Mouse (Mus musculus) thymus, adult 2 months (tissue): ENCODE measurements around the gene Serpinb9b. TPM values are rescaled to one million over a fixed set of nuclear protein-coding genes. Genes with fewer than 3 reads are reported as not detected.
A peak's percentile ranks its signal among the peaks of the same experiment; 100 is the strongest.

Source experiments
- DNase-seq: peaks from one replicate; pipeline ENCODE4 v3.0.0; 2021
- H3K27ac ChIP-seq: fragments of 200-500 bp; 2 replicates; pipeline ENCODE4 v1.5.1; 2012; ENCODE audit warnings: low read length, control low read depth; ENCODE audit not compliant: control insufficient read depth, insufficient read depth
- H3K27me3 ChIP-seq: fragments of 200-500 bp; 2 replicates; pipeline ENCODE4 v1.6.1; 2012; ENCODE audit warnings: mild to moderate bottlenecking, low read length, moderate library complexity, mixed read lengths; ENCODE audit not compliant: control insufficient read depth, insufficient read depth
- H3K36me3 ChIP-seq: fragments of 200-500 bp; 2 replicates; pipeline ENCODE4 v1.6.1; 2012; ENCODE audit warnings: mild to moderate bottlenecking, low read length, moderate library complexity; ENCODE audit not compliant: control insufficient read depth, insufficient read depth
- H3K4me1 ChIP-seq: fragments of 200-500 bp; replicated peaks from 2 replicates; pipeline ENCODE4 v1.6.1; 2012; ENCODE audit warnings: low read length; ENCODE audit not compliant: control insufficient read depth, insufficient read depth
- H3K4me3 ChIP-seq: fragments of 200-500 bp; 2 replicates; pipeline ENCODE4 v1.5.1; 2012; ENCODE audit warnings: mild to moderate bottlenecking, low read length, control low read depth, moderate library complexity; ENCODE audit not compliant: control insufficient read depth, insufficient read depth
- CTCF ChIP-seq: fragments of 200-500 bp; IDR thresholded peaks from 2 replicates; pipeline ENCODE4 v1.5.1; 2012; ENCODE audit warnings: mild to moderate bottlenecking, control low read depth, low read length, moderate library complexity, borderline replicate concordance; ENCODE audit not compliant: control insufficient read depth, poor library complexity, insufficient read depth; ENCODE audit errors: extremely low read depth
- POLR2A ChIP-seq: fragments of 200-500 bp; IDR thresholded peaks from 2 replicates; pipeline ENCODE4 v1.6.1; 2012; ENCODE audit warnings: mild to moderate bottlenecking, low read length, control low read depth, moderate library complexity; ENCODE audit not compliant: control insufficient read depth, poor library complexity, insufficient read depth; ENCODE audit errors: extremely low read depth
- WGBS: fragments of 180-500 bp; shearing (Covaris S2); methylation state at CpG from one replicate; pipeline ENCODE4 v1.1.7; 2018; 5-methylcytosine and 5-hydroxymethylcytosine counted together
- polyA plus RNA-seq: library from polyadenylated mRNA; depleted of rRNA; stranded (reverse); fragments of >200 nt; gene quantifications from 2 replicates; pipeline ENCODE4 v1.2.3, GENCODE M21; 2012

The Serpinb9b gene
- polyA plus RNA-seq, 1 experiment = 0.34 TPM

DNA sequence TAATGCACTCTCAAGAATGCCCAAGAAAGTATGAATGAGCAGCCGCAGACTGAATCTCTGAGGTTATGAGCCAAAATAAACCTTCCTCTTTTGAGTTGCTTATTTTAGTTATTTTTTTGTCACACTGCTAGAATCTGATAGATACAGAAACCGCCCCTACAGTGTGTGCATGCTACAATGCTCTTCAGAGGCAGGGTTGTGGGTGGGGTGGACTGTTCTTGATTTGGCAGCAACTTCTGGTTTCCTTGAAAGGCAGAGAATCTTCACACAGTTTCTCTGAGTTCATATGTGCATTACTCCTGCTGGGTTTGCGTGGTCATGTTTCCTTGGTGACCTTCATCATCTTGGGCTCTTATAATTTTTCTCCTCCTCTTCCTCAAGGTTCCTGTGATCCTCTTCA lies 40.9 kb downstream of the Serpinb9b start:
- no peaks in the 10 kb centered on the region for H3K27me3 ChIP-seq
- H3K27ac ChIP-seq = no peak overlapping the region
- no peaks in the 10 kb centered on the region for H3K36me3 ChIP-seq
- TF ChIP-seq CTCF (no peak), POLR2A (no peak)
- no peak for DNase-seq
- H3K4me3 ChIP-seq = no peak overlapping the region
- 83% methylated on average over 3 of the region's 3 CpGs for WGBS
- no peaks in the 10 kb centered on the region for H3K4me1 ChIP-seq

DNA sequence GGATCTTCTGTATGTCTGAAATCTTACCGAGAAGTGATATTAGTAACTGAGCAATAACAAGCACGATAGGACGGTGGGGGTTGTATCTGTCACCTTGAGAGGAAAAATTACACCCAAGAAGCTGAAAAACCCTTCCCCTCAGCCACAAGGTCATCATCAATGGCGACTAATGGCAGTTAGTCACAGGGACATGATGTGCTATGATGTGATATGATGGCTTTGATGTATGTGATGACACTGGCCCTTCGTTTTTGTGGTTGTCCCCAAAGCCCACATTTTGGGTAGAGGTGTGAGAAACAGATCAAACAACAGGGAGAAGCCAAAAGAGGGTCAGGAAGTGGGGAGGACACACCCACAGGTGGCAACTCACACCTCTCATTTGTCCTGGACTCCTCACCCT lies 44.6 kb downstream of the Serpinb9b start:
- H3K27me3 ChIP-seq = no peaks in the 10 kb centered on the region
- H3K36me3 ChIP-seq = no peaks in the 10 kb centered on the region
- TF ChIP-seq CTCF (no peak), POLR2A (no peak)
- no peak for DNase-seq
- H3K4me3 ChIP-seq = no peak overlapping the region
- 70% methylated on average over 5 of the region's 5 CpGs for WGBS
- no peaks in the 10 kb centered on the region for H3K4me1 ChIP-seq
- no peak overlapping the region for H3K27ac ChIP-seq

DNA sequence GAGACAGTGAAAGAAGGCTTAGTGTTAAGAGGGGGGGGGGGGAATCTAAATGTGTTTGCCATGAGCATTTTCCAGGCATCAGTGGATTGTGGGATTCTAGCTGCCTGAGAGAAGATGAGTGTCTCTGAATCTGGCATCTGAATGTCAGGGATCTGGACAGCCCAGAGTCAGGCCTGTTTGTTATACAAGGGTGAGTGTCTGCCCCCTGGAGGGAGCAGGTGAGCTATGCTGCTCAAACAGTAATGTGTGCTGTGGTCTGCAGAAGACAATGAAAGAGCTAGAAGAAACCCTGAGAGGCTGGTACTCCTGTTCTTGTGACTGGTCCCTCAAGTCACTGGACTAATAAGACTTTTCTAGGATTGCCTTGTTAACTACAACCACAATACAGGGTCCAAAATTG lies 46.8 kb downstream of the Serpinb9b start:
- Histone ChIP-seq H3K27ac (no peak overlapping the region), H3K4me3 (no peak overlapping the region), H3K36me3 (no peaks in the 10 kb centered on the region), H3K4me1 (no peaks in the 10 kb centered on the region), H3K27me3 (no peaks in the 10 kb centered on the region)
- DNase-seq = peak; percentile 36
- TF ChIP-seq POLR2A (no peak), CTCF (no peak)

DNA sequence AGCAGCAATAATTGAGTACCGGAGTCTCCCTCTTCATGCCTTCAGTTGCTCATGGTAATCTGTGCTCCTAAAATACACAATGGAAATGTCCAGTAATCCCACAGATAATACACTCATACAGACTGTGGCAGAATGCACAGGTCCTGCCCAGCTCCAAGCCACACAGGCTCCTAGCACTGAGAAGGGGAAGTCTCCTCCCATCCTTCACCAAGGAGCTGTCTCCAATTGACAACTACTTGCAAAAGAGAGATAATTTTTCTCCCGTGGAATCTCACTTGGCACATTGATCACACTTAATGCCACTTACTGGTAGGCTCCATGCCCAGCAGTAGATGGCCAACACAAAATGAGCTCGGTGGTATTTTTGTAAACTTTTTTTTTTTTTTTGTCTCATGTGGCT lies 49.0 kb downstream of the Serpinb9b start:
- no peaks in the 10 kb centered on the region for H3K4me1 ChIP-seq
- H3K27me3 ChIP-seq = no peaks in the 10 kb centered on the region
- TF ChIP-seq CTCF (no peak), POLR2A (no peak)
- H3K36me3 ChIP-seq = no peaks in the 10 kb centered on the region
- 53% methylated on average over 3 of the region's 3 CpGs for WGBS
- no peak for DNase-seq
- H3K4me3 ChIP-seq = no peak overlapping the region
- H3K27ac ChIP-seq = no peak overlapping the region

DNA sequence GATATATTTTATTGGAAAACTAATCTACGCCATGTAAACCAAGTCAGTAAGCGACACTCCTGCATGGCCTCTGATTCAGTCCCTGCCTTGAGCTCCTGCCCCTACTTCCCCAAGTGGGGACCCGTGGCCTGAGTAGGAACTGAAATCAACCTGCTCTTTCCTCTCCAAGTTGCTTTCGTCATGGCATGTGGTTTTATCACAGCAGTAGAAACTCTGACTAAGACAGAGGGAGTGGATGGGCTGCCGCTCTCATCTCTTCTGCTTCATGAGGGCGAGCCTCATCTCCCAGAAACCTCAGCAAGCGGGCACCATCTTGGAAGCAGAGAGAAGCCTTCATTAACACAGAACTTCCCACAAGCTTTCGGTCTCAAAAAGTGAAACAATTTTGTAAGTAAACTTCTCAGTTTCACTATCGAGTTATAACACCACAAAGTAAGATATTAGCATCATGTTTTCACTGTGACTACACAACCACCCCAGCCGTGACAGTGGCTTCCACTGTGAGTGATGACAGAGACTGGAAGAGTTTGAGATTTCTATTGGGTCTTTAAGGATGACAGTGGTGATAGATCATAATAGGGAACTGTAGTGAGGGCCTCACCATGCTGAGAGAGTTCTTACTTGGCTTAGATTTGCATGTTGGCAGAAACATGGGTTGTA lies 49.9 kb downstream of the Serpinb9b start:
- H3K36me3 ChIP-seq = no peaks in the 10 kb centered on the region
- 65% methylated on average over 10 of the region's 10 CpGs for whole genome bisulfite sequencing
- H3K27ac ChIP-seq = no peak overlapping the region
- DNase-seq = no peak
- H3K4me3 ChIP-seq = no peak overlapping the region
- TF ChIP-seq POLR2A = no peak
- no peak for TF ChIP-seq CTCF
- H3K4me1 ChIP-seq = no peaks in the 10 kb centered on the region
- H3K27me3 ChIP-seq = no peaks in the 10 kb centered on the region

DNA sequence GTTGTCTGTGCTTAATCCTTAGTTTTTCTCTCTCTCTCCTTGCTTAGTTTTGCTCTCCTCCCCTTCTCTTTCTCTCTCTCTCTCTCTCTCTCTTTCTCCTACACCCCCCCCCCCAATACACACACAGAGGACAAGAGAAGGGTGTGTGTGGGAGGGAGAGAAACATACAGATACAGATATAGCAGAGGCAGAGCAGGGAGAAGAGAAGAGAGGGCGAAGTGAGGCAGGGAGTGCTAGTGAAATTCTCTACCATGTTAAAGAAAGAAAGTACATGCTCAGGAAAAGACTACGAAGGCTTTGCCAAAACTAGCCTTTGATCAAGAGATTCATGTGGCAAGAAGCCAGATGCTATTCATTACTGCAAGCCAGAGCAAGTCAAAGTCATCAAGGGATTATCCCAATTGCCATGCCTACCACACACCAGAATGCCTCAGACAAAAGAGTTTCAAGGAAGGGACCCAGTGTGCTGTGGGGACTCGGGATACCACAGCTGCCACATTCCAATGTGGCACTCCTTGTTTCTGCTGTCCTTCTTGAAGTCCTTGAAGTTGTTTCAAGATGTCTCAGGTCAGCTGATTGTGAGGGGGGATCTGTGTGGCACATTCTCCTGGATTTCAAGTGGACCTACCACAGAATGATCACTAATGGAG lies 51.0 kb downstream of the Serpinb9b start, which contains the start of gene Serpinb1b:
Gene Serpinb1b, plus strand, starts transcription at position 520 of the 650 bp plus-strand sequence.
- H3K4me1 ChIP-seq = no peaks in the 10 kb centered on the region
- no peak within 1 kb of the TSS for H3K27ac ChIP-seq
- TF ChIP-seq POLR2A = no peak
- TF ChIP-seq CTCF = no peak
- H3K4me3 ChIP-seq = no peak within 1 kb of the TSS
- no peak for DNase-seq
- H3K36me3 ChIP-seq = no peaks in the 10 kb centered on the region
- WGBS = 89% methylated on average over 3 of the region's 3 CpGs
- H3K27me3 ChIP-seq = no peaks in the 10 kb centered on the region

DNA sequence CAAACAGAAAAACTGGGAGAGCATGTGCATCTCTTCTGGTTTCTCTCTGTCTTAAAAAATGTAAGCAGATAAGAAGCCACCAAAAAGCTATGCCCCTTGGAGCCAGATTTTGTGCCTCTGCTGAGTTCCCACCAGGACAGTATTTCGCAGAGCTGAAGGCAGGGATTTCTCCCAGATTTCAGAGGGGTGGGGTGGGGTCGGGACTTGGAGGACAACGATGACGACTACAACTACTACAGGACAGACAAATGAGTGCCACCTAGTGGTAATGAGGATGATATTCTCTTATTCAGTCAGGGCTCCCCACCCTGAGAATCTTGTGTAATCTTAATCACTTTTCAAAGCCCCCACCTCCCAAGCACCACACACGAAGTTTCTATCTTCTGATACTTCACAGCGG lies 52.2 kb downstream of the Serpinb9b start:
- Histone ChIP-seq H3K27ac (no peak overlapping the region), H3K36me3 (no peaks in the 10 kb centered on the region), H3K27me3 (no peaks in the 10 kb centered on the region), H3K4me1 (no peaks in the 10 kb centered on the region), H3K4me3 (no peak overlapping the region)
- no peak for DNase-seq
- WGBS = 20% methylated on average over 6 of the region's 6 CpGs
- TF ChIP-seq POLR2A = no peak
- no peak for TF ChIP-seq CTCF
